ENCODE assay signal across 28 mouse cellular contexts in the genomic region with DNA sequence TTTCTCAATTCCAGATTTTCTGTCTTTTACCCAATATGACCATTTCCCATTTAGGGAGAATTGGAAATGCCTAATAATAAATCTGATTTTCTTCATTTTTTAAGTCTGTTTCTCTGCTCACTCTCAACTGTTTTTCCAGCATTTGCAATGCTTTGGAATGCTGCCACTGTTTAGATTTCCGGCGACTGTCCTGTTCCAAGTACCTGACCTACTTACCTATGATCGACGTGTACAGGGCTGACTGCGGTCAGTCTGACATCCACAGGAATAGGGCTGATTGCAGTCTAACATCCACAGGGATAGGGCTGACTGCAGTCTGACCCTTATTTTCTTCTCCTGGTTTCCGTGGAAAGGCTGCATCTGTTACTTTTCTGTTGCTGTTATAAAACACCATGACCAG. TPM values are rescaled to one million over a fixed set of nuclear protein-coding genes. Genes with fewer than 3 reads are reported as not detected.
DNase-seq lines count a peak whose midpoint lies in the region; ATAC-seq and TF ChIP-seq lines count a peak whose summit lies in the region.
"Had no signal": no experiment of that assay in that cellular context is flagged by ENCODE, and none has a peak within 500 bp of the region (broad histone marks: within the 10 kb centered on the region; RNA-seq: fewer than 3 reads in every experiment).

No protein-coding gene starts in this region.

- no peaks in the 10 kb centered on the region for H3K36me3 ChIP-seq in heart, embryonic 12.5 days
- H3K36me3 ChIP-seq: embryonic facial prominence, embryonic 10.5 days; embryonic facial prominence, embryonic 15.5 days; G1E; heart, embryonic 10.5 days; hindbrain, embryonic 13.5 days; liver, embryonic 13.5 days; midbrain, embryonic 10.5 days; neural tube, embryonic 12.5 days had no signal

- no peaks in the 10 kb centered on the region for H3K4me1 ChIP-seq in heart, embryonic 12.5 days (replicated peaks)
- peaks cover 5% of the 10 kb centered on the region; the same call in 1 of the 2 replicates for H3K4me1 ChIP-seq in cerebellum, adult 2 months (ENCODE audit: control insufficient read depth, insufficient read depth, low read length)
- H3K4me1 ChIP-seq: embryonic facial prominence, embryonic 10.5 days; embryonic facial prominence, embryonic 15.5 days; forebrain, embryonic 13.5 days; heart, embryonic 10.5 days; hindbrain, embryonic 13.5 days; midbrain, embryonic 10.5 days; neural tube, embryonic 12.5 days had no signal

- no peaks in the 10 kb centered on the region for H3K27me3 ChIP-seq in heart, embryonic 12.5 days (replicated peaks)
- no peaks in the 10 kb centered on the region for H3K27me3 ChIP-seq in cerebellum, adult 2 months (ENCODE audit: control insufficient read depth, insufficient read depth, low read length)
- H3K27me3 ChIP-seq: embryonic facial prominence, embryonic 15.5 days; forebrain, embryonic 13.5 days; hindbrain, embryonic 13.5 days; liver, embryonic 13.5 days; neural tube, embryonic 12.5 days had no signal

- no peak overlapping the region for H3K27ac ChIP-seq in heart, embryonic 12.5 days (ENCODE audit: poor library complexity, severe bottlenecking)
- peak overlapping the region; percentile 12; the same call in 1 of the 2 replicates for H3K27ac ChIP-seq in cerebellum, adult 2 months (ENCODE audit: insufficient read depth, low read length)
- H3K27ac ChIP-seq: embryonic facial prominence, embryonic 10.5 days; embryonic facial prominence, embryonic 15.5 days; forebrain, embryonic 13.5 days; heart, embryonic 10.5 days; hindbrain, embryonic 13.5 days; liver, embryonic 13.5 days; midbrain, embryonic 10.5 days; neural tube, embryonic 12.5 days had no signal

- peak; percentile 19 for DNase-seq in heart, adult 11 months
- peak; percentile 83 for DNase-seq in brain, adult 2 months (ENCODE audit: low read depth, low spot score)
- DNase-seq in cerebellum, adult 2 months: peak; percentile 58 to 83
- DNase-seq in cerebellum, postnatal 25 days: peak; percentile 59 to 71
- DNase-seq in adrenal gland, adult 8-10 months: no peak
- no peak for DNase-seq in adrenal gland, adult 2 months
- DNase-seq: adrenal gland, postnatal 25 days; gastrocnemius, postnatal 14 days; heart, postnatal 36 days; kidney, postnatal 14 days; layer of hippocampus, adult 9-11 months; liver, embryonic 13.5 days; lung, embryonic 14.5 days; lung, postnatal 14 days; right cerebral cortex, adult 18-20 months; spleen, adult 18-20 months; thymus, postnatal 14 days had no signal

- no peak overlapping the region for H3K4me3 ChIP-seq in heart, embryonic 12.5 days
- H3K4me3 ChIP-seq in cerebellum, adult 2 months (replicated peaks; ENCODE audit: insufficient read depth, low read depth, low read length): no peak overlapping the region
- H3K4me3 ChIP-seq: embryonic facial prominence, embryonic 10.5 days; embryonic facial prominence, embryonic 15.5 days; forebrain, embryonic 13.5 days; heart, embryonic 10.5 days; hindbrain, embryonic 13.5 days; liver, embryonic 13.5 days; midbrain, embryonic 10.5 days; myocyte; neural tube, embryonic 12.5 days had no signal

- 91% methylated on average over 6 of the region's 6 CpGs for WGBS in heart, embryonic 12.5 days
- 12% methylated on average over 6 of the region's 6 CpGs for WGBS in cerebellum, adult 2 months

- TF ChIP-seq POLR2A in cerebellum, adult 2 months (IDR thresholded peaks at IDR 0.05; ENCODE audit: borderline replicate concordance, insufficient read depth, low read length): no peak

- no peak for TF ChIP-seq CTCF in cerebellum, adult 2 months (IDR thresholded peaks at IDR 0.05; ENCODE audit: borderline replicate concordance, insufficient read depth, low read depth, low read length)

- no peak overlapping the region for H3K4me2 ChIP-seq in heart, embryonic 12.5 days
- H3K4me2 ChIP-seq: embryonic facial prominence, embryonic 15.5 days; forebrain, embryonic 13.5 days; hindbrain, embryonic 13.5 days; liver, embryonic 13.5 days; lung, embryonic 14.5 days; neural tube, embryonic 12.5 days had no signal

- 0 out of 2 replicates have a peak, but pooled peaks cover 3% of the 10 kb centered on the region for H3K9me3 ChIP-seq in heart, embryonic 12.5 days (replicated peaks)
- H3K9me3 ChIP-seq: embryonic facial prominence, embryonic 10.5 days; embryonic facial prominence, embryonic 15.5 days; forebrain, embryonic 13.5 days; G1E; heart, embryonic 10.5 days; hindbrain, embryonic 13.5 days; liver, embryonic 13.5 days; midbrain, embryonic 10.5 days; neural tube, embryonic 12.5 days had no signal

- H3K9ac ChIP-seq in heart, embryonic 12.5 days: no peak overlapping the region
- H3K9ac ChIP-seq: embryonic facial prominence, embryonic 15.5 days; forebrain, embryonic 13.5 days; hindbrain, embryonic 13.5 days; liver, embryonic 13.5 days; lung, embryonic 14.5 days; neural tube, embryonic 12.5 days had no signal

- no peak for ATAC-seq in heart, embryonic 12.5 days (ENCODE audit: insufficient number of reproducible peaks, low FRiP score)
- ATAC-seq: forebrain, embryonic 13.5 days; intestine, embryonic 16.5 days had no signal

RNA-seq across cellular contexts. Expression of a gene that starts 2.3 kb away (rescaled TPM):
- polyA plus RNA-seq in heart, embryonic 12.5 days (2016; fragmentation: Nextera tagmentation; extraction: Ambion mirVana): 1.4 and 2.3 TPM in 2 replicates
- 31.2 and 35.4 TPM in 2 replicates for polyA plus RNA-seq in cerebellum, adult 2 months (2012; rRNA removed)
- total RNA-seq in adrenal gland, adult 8-10 months (2022): 10 to 100 TPM; 43.3 to 76.1 (median 62.1) TPM
- 10 to 100 TPM; 32.0 to 56.3 TPM for total RNA-seq in adrenal gland, adult 2 months (2021)
- polyA plus RNA-seq in adrenal gland, adult 2 months (2012; rRNA removed): 7.8 TPM in 2 replicates

RNA-seq across cellular contexts. Expression of a gene that starts 6.4 kb away (rescaled TPM):
- 36.4 and 39.5 TPM in 2 replicates for polyA plus RNA-seq in heart, embryonic 12.5 days (2016; fragmentation: Nextera tagmentation; extraction: Ambion mirVana)
- polyA plus RNA-seq in cerebellum, adult 2 months (2012; rRNA removed): 24.6 and 27.1 TPM in 2 replicates
- 10 to 100 TPM; 29.3 to 43.6 (median 33.2) TPM for total RNA-seq in adrenal gland, adult 8-10 months (2022)
- 10 to 100 TPM; 37.3 to 39.7 TPM for total RNA-seq in adrenal gland, adult 2 months (2021)
- polyA plus RNA-seq in adrenal gland, adult 2 months (2012; rRNA removed): 16.1 and 16.4 TPM in 2 replicates

Comparison
In these comparisons a context has a peak if more than half of its experiments do, and no peak if none do; other contexts are left out.
1. DNase-seq: peak in heart, adult 11 months (single experiment), brain, adult 2 months (single experiment), cerebellum, adult 2 months (2 of 2) and cerebellum, postnatal 25 days (2 of 2); none in adrenal gland, adult 8-10 months (single experiment) and adrenal gland, adult 2 months (single experiment).